Mouse (Mus musculus) brain, embryonic 14.5 days (tissue): ENCODE results near the gene Alpk1. TPM values are rescaled to one million over a fixed set of nuclear protein-coding genes. Genes with fewer than 3 reads are reported as not detected.

Source experiments
- DNase-seq: peaks from one replicate; pipeline ENCODE4 v3.0.0-alpha.2; 2011; ENCODE audit warnings: low read depth
- CTCF ChIP-seq: fragments of 200-500 bp; IDR thresholded peaks from 2 replicates; pipeline ENCODE4 v1.5.1; 2012; ENCODE audit warnings: inconsistent platforms, mild to moderate bottlenecking, moderate library complexity, borderline replicate concordance; ENCODE audit not compliant: insufficient read depth, insufficient read length; ENCODE audit errors: extremely low read depth
- POLR2A ChIP-seq: fragments of 200-500 bp; IDR thresholded peaks from 2 replicates; pipeline ENCODE4 v1.6.1; 2012; ENCODE audit warnings: mild to moderate bottlenecking, inconsistent platforms, borderline replicate concordance; ENCODE audit not compliant: poor library complexity, insufficient read depth, insufficient read length, severe bottlenecking; ENCODE audit errors: extremely low read depth
- polyA plus RNA-seq: library from polyadenylated mRNA; depleted of rRNA; stranded (reverse); fragments of >200 nt; gene quantifications from 2 replicates; pipeline ENCODE4 v1.2.3, GENCODE M21; 2012; rRNA removed

The Alpk1 gene
- polyA plus RNA-seq, 1 experiment = 2.2 TPM

- TF ChIP-seq POLR2A (no peak), CTCF (no peak)
- DNase-seq = peak; percentile 60
Observed at GRCm38 (mm10) chr3:127628311-127629184, 151.8 kb downstream of the Alpk1 start.

- peak; percentile 5; the same call in 1 of the 2 replicates for TF ChIP-seq CTCF
- TF ChIP-seq POLR2A = no peak
- peak; percentile 57 for DNase-seq
Observed at GRCm38 (mm10) chr3:127627956-127628310, 152.4 kb downstream of the Alpk1 start.

- no peak for TF ChIP-seq CTCF
- no peak for TF ChIP-seq POLR2A
Observed at GRCm38 (mm10) chr3:127627151-127627955, 153.0 kb downstream of the Alpk1 start.

GRCm38 (mm10) chr3:127626524-127626923 is 153.8 kb downstream of the Alpk1 start:
- peak; percentile 53 for DNase-seq
- TF ChIP-seq CTCF (no peak), POLR2A (no peak)

More at GRCm38 (mm10) chr3:127627151-127627955, 153.0 kb downstream of the Alpk1 start:
- peak; percentile 72 for DNase-seq

GRCm38 (mm10) chr3:127625701-127626399 is 154.5 kb downstream of the Alpk1 start:
- TF ChIP-seq POLR2A (0 out of 2 replicates have a peak, but pooled peaks have one; percentile 16), CTCF (peak; percentile 22; the same call in 1 of the 2 replicates)
- DNase-seq = peak; percentile 95

- TF ChIP-seq POLR2A (no peak), CTCF (peak; percentile 88)
- peak; percentile 97 for DNase-seq
Observed at GRCm38 (mm10) chr3:127625296-127625695, 155.0 kb downstream of the Alpk1 start.

Other genes starting within 250 kb of the Alpk1 start
- 16.8 and 20.7 TPM in 2 replicates for gene Larp7, start 227.2 kb downstream of the Alpk1 start, polyA plus RNA-seq
- 7.0 and 9.9 TPM in 2 replicates for gene Zgrf1, start 227.0 kb downstream of the Alpk1 start, polyA plus RNA-seq
- 46.1 and 99.1 TPM in 2 replicates for gene Neurog2, start 147.4 kb downstream of the Alpk1 start, polyA plus RNA-seq
- 2.5 and 3.0 TPM in 2 replicates for gene Tifa, start 9.3 kb upstream of the Alpk1 start, polyA plus RNA-seq
- gene Ap1ar, start 57.0 kb upstream of the Alpk1 start, polyA plus RNA-seq = 43.9 and 69.3 TPM in 2 replicates
- gene Fam241a, start 115.8 kb upstream of the Alpk1 start, polyA plus RNA-seq = 6.1 and 6.3 TPM in 2 replicates